17 mouse cellular contexts compared by ENCODE assay signal in genomic region chr4:88045151-88045550, GRCm38 (mm10). TPM values are rescaled to one million over a fixed set of nuclear protein-coding genes. Genes with fewer than 3 reads are reported as not detected.
DNase-seq lines count a peak whose midpoint lies in the region; ATAC-seq lines count a peak whose summit lies in the region.
"Had no signal": no experiment of that assay in that cellular context is flagged by ENCODE, and none has a peak within 500 bp of the region (broad histone marks: within the 10 kb centered on the region; RNA-seq: fewer than 3 reads in every experiment).

No protein-coding gene starts in this region.

- ATAC-seq in CD4-positive, CD25-positive, alpha-beta regulatory T cell, adult 4 months = no peak
- ATAC-seq: forebrain, embryonic 13.5 days; forebrain, embryonic 15.5 days had no signal

- DNase-seq in CD4-positive, CD25-positive, alpha-beta regulatory T cell, adult 2 months (ENCODE audit: low read depth, low spot score) = peak; percentile 37
- DNase-seq in CD4-positive helper T cell, adult 2 months (ENCODE audit: low read depth, low spot score) = peak; percentile 52
- DNase-seq in induced T-regulatory cell, adult 2 months (ENCODE audit: low read depth) = peak; percentile 64
- DNase-seq in neural tube, embryonic 10.5 days (ENCODE audit: extremely low spot score, low spot score) = no peak
- DNase-seq in frontal cortex, postnatal 14 days (ENCODE audit: low spot score in 2 of 2) = no peak
- DNase-seq: adrenal gland, adult 8-10 months; adrenal gland, postnatal 14 days; adrenal gland, postnatal 36 days; B cell, adult 2 months; cerebellum, adult 11-12 months; cerebellum, adult 2 months; cerebellum, adult 9-10 months; cerebellum, postnatal 10 days; cerebellum, postnatal 25 days had no signal

RNA-seq across cellular contexts. Expression of gene Mllt3, which starts 12.0 kb away (rescaled TPM):
- polyA plus RNA-seq in CD4-positive, CD25-positive, alpha-beta regulatory T cell, adult 4 months (2017; shearing (Covaris generic)) = 100 to 1,000 TPM; 119 to 131 TPM

RNA-seq across cellular contexts. Expression of gene Focad, which starts 49.3 kb away (rescaled TPM):
- polyA plus RNA-seq in CD4-positive, CD25-positive, alpha-beta regulatory T cell, adult 4 months (2017; shearing (Covaris generic)) = 10 to 100 TPM; 16.4 to 18.4 TPM

Comparison
In these comparisons a context has a peak if more than half of its experiments do, and no peak if none do; other contexts are left out.
1. DNase-seq: peak in CD4-positive, CD25-positive, alpha-beta regulatory T cell, adult 2 months (single experiment), CD4-positive helper T cell, adult 2 months (single experiment) and induced T-regulatory cell, adult 2 months (single experiment); none in neural tube, embryonic 10.5 days (single experiment) and frontal cortex, postnatal 14 days (0 of 2).